Mouse (Mus musculus) midbrain, embryonic 16.5 days (tissue): ENCODE results near the gene Tpbgl. TPM values are rescaled to one million over a fixed set of nuclear protein-coding genes. Genes with fewer than 3 reads are reported as not detected.

Experiments
- ATAC-seq: fragments of 200-750 bp; cut with Nextera tagmentation; 2 replicates; pipeline ENCODE4 v1.8.0; 2017; ENCODE audit warnings: moderate TSS enrichment
- H3K27ac ChIP-seq: fragments of 300-500 bp; sonication (generic); 2 replicates; pipeline ENCODE4 v1.5.1; 2014; ENCODE audit warnings: mild to moderate bottlenecking, low read length, mixed read lengths
- H3K27me3 ChIP-seq: fragments of 300-500 bp; sonication (generic); 2 replicates; pipeline ENCODE4 v1.6.1; 2014; ENCODE audit warnings: low read depth, low read length, mixed read lengths; ENCODE audit not compliant: control insufficient read depth, insufficient read depth
- H3K36me3 ChIP-seq: fragments of 300-500 bp; sonication (generic); 2 replicates; pipeline ENCODE4 v1.6.1; 2014; ENCODE audit warnings: mild to moderate bottlenecking, low read length, moderate library complexity, mixed read lengths; ENCODE audit not compliant: control insufficient read depth, insufficient read depth
- H3K4me1 ChIP-seq: fragments of 300-500 bp; sonication (generic); 2 replicates; pipeline ENCODE4 v1.6.1; 2014; ENCODE audit warnings: mild to moderate bottlenecking, low read length, mixed read lengths; ENCODE audit not compliant: control insufficient read depth, insufficient read depth
- H3K4me2 ChIP-seq: fragments of 300-500 bp; sonication (generic); 2 replicates; pipeline ENCODE4 v1.6.1; 2014; ENCODE audit warnings: mild to moderate bottlenecking, low read length, mixed read lengths
- H3K4me3 ChIP-seq: fragments of 300-500 bp; sonication (generic); 2 replicates; pipeline ENCODE4 v1.5.1; 2014; ENCODE audit warnings: low read depth, mild to moderate bottlenecking, low read length, moderate library complexity, mixed read lengths
- H3K9ac ChIP-seq: fragments of 300-500 bp; sonication (generic); 2 replicates; pipeline ENCODE4 v1.6.1; 2014; ENCODE audit warnings: low read depth, low read length, mixed read lengths
- H3K9me3 ChIP-seq: fragments of 300-500 bp; sonication (generic); replicated peaks from 2 replicates; pipeline ENCODE4 v1.6.1; 2014; ENCODE audit warnings: mild to moderate bottlenecking, low read length, mixed read lengths; ENCODE audit not compliant: control insufficient read depth, poor library complexity, severe bottlenecking
- WGBS: fragments of 180-500 bp; shearing (Covaris S2); extraction: QIAGEN DNeasy Blood & Tissue Kit; methylation state at CpG from one replicate; pipeline ENCODE4 v1.1.7; 2014; 5-methylcytosine and 5-hydroxymethylcytosine counted together
- polyA plus RNA-seq: library from polyadenylated mRNA; unstranded; fragments of >200 nt; fragmentation: Nextera tagmentation; extraction: Ambion mirVana; gene quantifications from 2 replicates; pipeline ENCODE4 v1.2.1, GENCODE M21; 2015

The Tpbgl gene
- polyA plus RNA-seq, 1 experiment from 2014 or later, result 1.6 TPM

- Histone ChIP-seq H3K4me3 (no peak overlapping the region), H3K27ac (no peak overlapping the region)
Observed at GRCm38 (mm10) chr7:99665731-99666452, 39.0 kb upstream of the Tpbgl start.

GRCm38 (mm10) chr7:99664571-99665485 lies 37.9 kb upstream of the Tpbgl start:
- 62% methylated on average over 11 of the region's 11 CpGs for WGBS
- ATAC-seq, result 0 out of 2 replicates have a peak, but pooled peaks have one; percentile 11
- H3K9me3 ChIP-seq, result no peaks in the 10 kb centered on the region
- no peak overlapping the region for H3K9ac ChIP-seq
- H3K27ac ChIP-seq, result no peak overlapping the region
- no peak overlapping the region for H3K4me3 ChIP-seq
- no peaks in the 10 kb centered on the region for H3K27me3 ChIP-seq
- H3K4me2 ChIP-seq, result no peak overlapping the region
- H3K4me1 ChIP-seq, result peaks cover 3% of the 10 kb centered on the region; the same call in 1 of the 2 replicates
- no peaks in the 10 kb centered on the region for H3K36me3 ChIP-seq

More at GRCm38 (mm10) chr7:99665731-99666452, 39.0 kb upstream of the Tpbgl start:
- H3K4me2 ChIP-seq, result no peak overlapping the region
- no peaks in the 10 kb centered on the region for H3K36me3 ChIP-seq
- H3K9ac ChIP-seq, result no peak overlapping the region
- WGBS, result 93% methylated on average over 10 of the region's 10 CpGs
- no peaks in the 10 kb centered on the region for H3K9me3 ChIP-seq
- no peak for ATAC-seq
- peaks cover 3% of the 10 kb centered on the region; the same call in 1 of the 2 replicates for H3K4me1 ChIP-seq
- no peaks in the 10 kb centered on the region for H3K27me3 ChIP-seq

GRCm38 (mm10) chr7:99663507-99664220 lies 36.8 kb upstream of the Tpbgl start:
- 89% methylated on average over 9 of the region's 9 CpGs for WGBS
- Histone ChIP-seq H3K27ac (no peak overlapping the region), H3K4me1 (peaks cover under 1% of the 10 kb centered on the region; the same call in 1 of the 2 replicates), H3K9ac (no peak overlapping the region), H3K4me3 (no peak overlapping the region), H3K36me3 (no peaks in the 10 kb centered on the region), H3K4me2 (no peak overlapping the region), H3K9me3 (no peaks in the 10 kb centered on the region), H3K27me3 (no peaks in the 10 kb centered on the region)
- no peak for ATAC-seq

- no peak overlapping the region for H3K9ac ChIP-seq
- H3K9me3 ChIP-seq, result no peaks in the 10 kb centered on the region
- no peaks in the 10 kb centered on the region for H3K4me1 ChIP-seq
- no peak overlapping the region for H3K4me3 ChIP-seq
- no peaks in the 10 kb centered on the region for H3K36me3 ChIP-seq
- ATAC-seq, result no peak
- H3K27ac ChIP-seq, result no peak overlapping the region
- no peak overlapping the region for H3K4me2 ChIP-seq
- WGBS, result 71% methylated on average over 2 of the region's 2 CpGs
- no peaks in the 10 kb centered on the region for H3K27me3 ChIP-seq
Observed at GRCm38 (mm10) chr7:99662311-99662710, 35.4 kb upstream of the Tpbgl start.

- no peak for ATAC-seq
Observed at GRCm38 (mm10) chr7:99661571-99662230, 34.8 kb upstream of the Tpbgl start.

GRCm38 (mm10) chr7:99661071-99661470 lies 34.2 kb upstream of the Tpbgl start:
- no peaks in the 10 kb centered on the region for H3K9me3 ChIP-seq
- no peak overlapping the region for H3K9ac ChIP-seq
- no peaks in the 10 kb centered on the region for H3K27me3 ChIP-seq
- H3K4me2 ChIP-seq, result no peak overlapping the region
- no peaks in the 10 kb centered on the region for H3K4me1 ChIP-seq
- ATAC-seq, result no peak
- no peak overlapping the region for H3K27ac ChIP-seq
- no peaks in the 10 kb centered on the region for H3K36me3 ChIP-seq
- 89% methylated on average over 9 of the region's 9 CpGs for WGBS
- H3K4me3 ChIP-seq, result no peak overlapping the region

More at GRCm38 (mm10) chr7:99661571-99662230, 34.8 kb upstream of the Tpbgl start:
- Histone ChIP-seq H3K4me2 (no peak overlapping the region), H3K27me3 (no peaks in the 10 kb centered on the region), H3K27ac (no peak overlapping the region), H3K4me3 (no peak overlapping the region), H3K9me3 (no peaks in the 10 kb centered on the region), H3K4me1 (no peaks in the 10 kb centered on the region), H3K36me3 (no peaks in the 10 kb centered on the region), H3K9ac (no peak overlapping the region)
- 73% methylated on average over 14 of the region's 14 CpGs for WGBS

GRCm38 (mm10) chr7:99659379-99660029 lies 32.6 kb upstream of the Tpbgl start:
- H3K27ac ChIP-seq, result no peak overlapping the region
- WGBS, result 49% methylated on average over 12 of the region's 12 CpGs
- H3K9ac ChIP-seq, result no peak overlapping the region
- H3K9me3 ChIP-seq, result no peaks in the 10 kb centered on the region
- no peaks in the 10 kb centered on the region for H3K27me3 ChIP-seq
- H3K36me3 ChIP-seq, result no peaks in the 10 kb centered on the region
- ATAC-seq, result 0 out of 2 replicates have a peak, but pooled peaks have one; percentile 36
- H3K4me1 ChIP-seq, result no peaks in the 10 kb centered on the region
- H3K4me2 ChIP-seq, result no peak overlapping the region
- no peak overlapping the region for H3K4me3 ChIP-seq

GRCm38 (mm10) chr7:99654244-99654643 lies 27.3 kb upstream of the Tpbgl start:
- Histone ChIP-seq H3K4me1 (peaks cover 7% of the 10 kb centered on the region), H3K9me3 (no peaks in the 10 kb centered on the region), H3K9ac (no peak overlapping the region), H3K4me3 (no peak overlapping the region), H3K36me3 (no peaks in the 10 kb centered on the region), H3K27me3 (no peaks in the 10 kb centered on the region), H3K4me2 (no peak overlapping the region), H3K27ac (no peak overlapping the region)
- no peak for ATAC-seq
- 77% methylated on average over 11 of the region's 11 CpGs for WGBS
